Mouse (Mus musculus): ENCODE measurements around the gene Pou3f3.

DNA sequence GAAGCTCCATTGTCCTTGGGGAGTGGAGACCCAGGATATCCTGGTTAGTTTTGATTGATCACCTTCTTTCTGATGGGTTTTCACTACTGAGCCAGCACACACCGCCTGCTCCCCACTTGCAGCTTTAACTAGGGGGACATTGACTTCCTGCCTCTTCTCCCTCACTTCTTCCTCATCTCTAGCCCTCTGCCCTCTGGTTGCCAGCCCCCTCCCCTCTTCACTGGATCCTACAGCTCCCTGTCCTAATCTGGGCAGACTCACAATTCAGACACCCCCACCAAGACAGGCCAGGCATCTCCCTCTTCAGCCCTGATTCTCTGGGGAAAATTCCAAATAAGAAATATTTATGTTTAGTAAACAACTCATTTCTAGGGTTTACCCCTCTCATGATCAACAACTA is 3.3 kb upstream of the Pou3f3 start:
- TF ChIP-seq POLR2A (IDR thresholded peaks at IDR 0.05; ENCODE audit: insufficient read depth, low read length) (no peak), CTCF (IDR thresholded peaks at IDR 0.05; ENCODE audit: low read depth, low read length) (no peak)

Data from ES-Bruce4 (cell line).